Mouse (Mus musculus) forebrain, embryonic 14.5 days (tissue): ENCODE measurements around the gene Gm13285. TPM values are rescaled to one million over a fixed set of nuclear protein-coding genes. Genes with fewer than 3 reads are reported as not detected.
"Not testable (repeated sequence)": the region's sequence is repeated elsewhere in the genome, so short reads cannot be mapped to it uniquely, and the experiment has no call there.

Source experiments
- ATAC-seq: fragments of 200-750 bp; cut with Nextera tagmentation; 2 replicates; pipeline ENCODE4 v1.8.0; 2017; ENCODE audit warnings: mild to moderate bottlenecking, moderate library complexity
- DNase-seq: peaks from one replicate; pipeline ENCODE4 v3.0.0-alpha.2; 2015; ENCODE audit warnings: low spot score
- H3K27ac ChIP-seq: fragments of 300-500 bp; sonication (generic); 2 replicates; pipeline ENCODE4 v1.5.1; 2014; ENCODE audit warnings: low read depth, mild to moderate bottlenecking, control low read depth, low read length, moderate library complexity
- H3K27me3 ChIP-seq: fragments of 300-500 bp; sonication (generic); replicated peaks from 2 replicates; pipeline ENCODE4 v1.6.1; 2014; ENCODE audit warnings: low read length, control low read depth, mixed read lengths; ENCODE audit not compliant: control insufficient read depth, insufficient read depth
- H3K36me3 ChIP-seq: fragments of 300-500 bp; sonication (generic); 2 replicates; pipeline ENCODE4 v1.6.1; 2014; ENCODE audit warnings: low read length, control low read depth; ENCODE audit not compliant: control insufficient read depth, insufficient read depth
- H3K4me1 ChIP-seq: fragments of 300-500 bp; sonication (generic); 2 replicates; pipeline ENCODE4 v1.6.1; 2014; ENCODE audit warnings: antibody characterized with exemption, low read length, control low read depth; ENCODE audit not compliant: control insufficient read depth, insufficient read depth
- H3K4me2 ChIP-seq: fragments of 300-500 bp; sonication (generic); 2 replicates; pipeline ENCODE4 v1.6.1; 2014; ENCODE audit warnings: mild to moderate bottlenecking, control low read depth, low read length
- H3K4me3 ChIP-seq: fragments of 300-500 bp; sonication (generic); 2 replicates; pipeline ENCODE4 v1.5.1; 2014; ENCODE audit warnings: low read depth, low read length, control low read depth
- H3K9ac ChIP-seq: fragments of 300-500 bp; sonication (generic); 2 replicates; pipeline ENCODE4 v1.6.1; 2014; ENCODE audit warnings: mild to moderate bottlenecking, low read length, control low read depth, moderate library complexity
- H3K9me3 ChIP-seq: fragments of 300-500 bp; sonication (generic); replicated peaks from 2 replicates; pipeline ENCODE4 v1.6.1; 2016; ENCODE audit warnings: low read length, control low read depth, mixed read lengths; ENCODE audit not compliant: control insufficient read depth
- WGBS: fragments of 180-500 bp; shearing (Covaris S2); extraction: QIAGEN DNeasy Blood & Tissue Kit; methylation state at CpG from one replicate; pipeline ENCODE4 v1.1.7; 2014; 5-methylcytosine and 5-hydroxymethylcytosine counted together
- polyA plus RNA-seq: library from polyadenylated mRNA; unstranded; fragments of >200 nt; fragmentation: Nextera tagmentation; extraction: Ambion mirVana; gene quantifications from 2 replicates; pipeline ENCODE4 v1.2.1, GENCODE M21; 2014

Gm13285 gene
- polyA plus RNA-seq, 1 experiment from 2014 or later = 0.13 TPM

- Histone ChIP-seq H3K4me3 (no peak within 1 kb of the TSS), H3K4me1 (no peaks in the 10 kb centered on the region), H3K27ac (no peak within 1 kb of the TSS), H3K36me3 (no peaks in the 10 kb centered on the region), H3K9ac (no peak within 1 kb of the TSS), H3K9me3 (no peaks in the 10 kb centered on the region), H3K27me3 (no peaks in the 10 kb centered on the region), H3K4me2 (no peak within 1 kb of the TSS)
- no peak for DNase-seq
- ATAC-seq = no peak
- 76% methylated on average over 1 of the region's 1 CpGs for WGBS
These were observed 20.2 kb downstream of the Gm13285 start, which contains the start of gene Ifna11 for GRCm38 (mm10) chr4:88819659-88820058. Gene Ifna11, plus strand, starts transcription at chr4:88819959.

- 18% methylated on average over 4 of the region's 4 CpGs for whole genome bisulfite sequencing
- Histone ChIP-seq H3K9me3 (no peaks in the 10 kb centered on the region), H3K4me2 (no peak overlapping the region), H3K9ac (no peak overlapping the region), H3K36me3 (no peaks in the 10 kb centered on the region), H3K27ac (no peak overlapping the region), H3K27me3 (no peaks in the 10 kb centered on the region), H3K4me3 (no peak overlapping the region), H3K4me1 (no peaks in the 10 kb centered on the region)
- DNase-seq (peak; percentile 56), ATAC-seq (no peak)
These were observed 23.5 kb downstream of the Gm13285 start for GRCm38 (mm10) chr4:88822995-88823394.

- not testable (repeated sequence) for H3K27me3 ChIP-seq, H3K4me1 ChIP-seq, H3K27ac ChIP-seq, DNase-seq, H3K4me2 ChIP-seq, H3K9ac ChIP-seq, ATAC-seq, H3K4me3 ChIP-seq, H3K9me3 ChIP-seq, H3K36me3 ChIP-seq
These were observed 27.7 kb downstream of the Gm13285 start, which contains the start of gene Ifna6 for GRCm38 (mm10) chr4:88827116-88827515. Gene Ifna6, plus strand, starts transcription at chr4:88827416.

- DNase-seq (peak; percentile 48), ATAC-seq (no peak)
- WGBS = 23% methylated on average over 4 of the region's 4 CpGs
These were observed 31.1 kb downstream of the Gm13285 start for GRCm38 (mm10) chr4:88830523-88830922.

GRCm38 (mm10) chr4:88835225-88835624, 35.8 kb downstream of the Gm13285 start, which contains the start of gene Ifna5:
Gene Ifna5, plus strand, starts transcription at chr4:88835525.
- not testable (repeated sequence) for H3K9me3 ChIP-seq

More at GRCm38 (mm10) chr4:88830523-88830922, 31.1 kb downstream of the Gm13285 start:
- Histone ChIP-seq H3K4me2 (no peak overlapping the region), H3K4me3 (no peak overlapping the region), H3K9me3 (no peaks in the 10 kb centered on the region), H3K9ac (no peak overlapping the region), H3K36me3 (no peaks in the 10 kb centered on the region), H3K27ac (no peak overlapping the region), H3K4me1 (no peaks in the 10 kb centered on the region), H3K27me3 (no peaks in the 10 kb centered on the region)

GRCm38 (mm10) chr4:88838828-88839227, 39.4 kb downstream of the Gm13285 start:
- Histone ChIP-seq H3K4me1 (no peaks in the 10 kb centered on the region), H3K9me3 (no peaks in the 10 kb centered on the region), H3K4me3 (no peak overlapping the region), H3K27ac (no peak overlapping the region), H3K4me2 (no peak overlapping the region), H3K27me3 (no peaks in the 10 kb centered on the region), H3K9ac (no peak overlapping the region), H3K36me3 (no peaks in the 10 kb centered on the region)
- DNase-seq = peak; percentile 19
- WGBS = 40% methylated on average over 3 of the region's 3 CpGs
- ATAC-seq = no peak

More at GRCm38 (mm10) chr4:88835225-88835624, 35.8 kb downstream of the Gm13285 start, which contains the start of gene Ifna5:
- not testable (repeated sequence) for H3K9ac ChIP-seq, H3K4me2 ChIP-seq, H3K36me3 ChIP-seq, H3K4me3 ChIP-seq, ATAC-seq, H3K27ac ChIP-seq, H3K4me1 ChIP-seq, DNase-seq, H3K27me3 ChIP-seq
- 80% methylated on average over 1 of the region's 1 CpGs for WGBS

GRCm38 (mm10) chr4:88840058-88840457, 40.6 kb downstream of the Gm13285 start:
- Histone ChIP-seq H3K27me3 (no peaks in the 10 kb centered on the region), H3K27ac (no peak overlapping the region), H3K9me3 (no peaks in the 10 kb centered on the region), H3K9ac (no peak overlapping the region), H3K4me3 (no peak overlapping the region), H3K36me3 (no peaks in the 10 kb centered on the region), H3K4me1 (no peaks in the 10 kb centered on the region), H3K4me2 (no peak overlapping the region)
- no peak for ATAC-seq
- DNase-seq = no peak
- 70% methylated on average over 3 of the region's 3 CpGs for WGBS

GRCm38 (mm10) chr4:88841438-88841911, 42.0 kb downstream of the Gm13285 start, which contains the start of gene Ifna4:
Gene Ifna4, plus strand, starts transcription at chr4:88841861.
- Histone ChIP-seq H3K27me3 (no peaks in the 10 kb centered on the region), H3K4me3 (no peak within 1 kb of the TSS), H3K4me1 (no peaks in the 10 kb centered on the region), H3K4me2 (no peak within 1 kb of the TSS), H3K36me3 (no peaks in the 10 kb centered on the region), H3K9me3 (no peaks in the 10 kb centered on the region), H3K9ac (no peak within 1 kb of the TSS), H3K27ac (no peak within 1 kb of the TSS)
- 35% methylated on average over 2 of the region's 2 CpGs for WGBS
- ATAC-seq = no peak
- DNase-seq = no peak

GRCm38 (mm10) chr4:88845334-88845733, 45.9 kb downstream of the Gm13285 start:
- H3K27me3 ChIP-seq = no peaks in the 10 kb centered on the region
- no peak overlapping the region for H3K4me3 ChIP-seq
- H3K27ac ChIP-seq = no peak overlapping the region
- WGBS = 55% methylated on average over 2 of the region's 2 CpGs
- DNase-seq (no peak), ATAC-seq (no peak)
- no peak overlapping the region for H3K4me2 ChIP-seq
- H3K9me3 ChIP-seq = no peaks in the 10 kb centered on the region
- H3K9ac ChIP-seq = no peak overlapping the region
- H3K4me1 ChIP-seq = no peaks in the 10 kb centered on the region
- no peaks in the 10 kb centered on the region for H3K36me3 ChIP-seq
